Mouse (Mus musculus): ENCODE data around the gene Xirp1.

Gene Xirp1

GRCm38 (mm10) chr9:119972166-119972565, 51.2 kb downstream of the Xirp1 start:
- no peak for DNase-seq (ENCODE audit: low spot score in 2 of 2)

GRCm38 (mm10) chr9:119970763-119971656, 52.4 kb downstream of the Xirp1 start:
- no peak for DNase-seq (ENCODE audit: low spot score in 2 of 2)

GRCm38 (mm10) chr9:119970221-119970620, 53.2 kb downstream of the Xirp1 start:
- DNase-seq (ENCODE audit: low spot score in 2 of 2): peak in 1 of 2 experiments; percentile 36

- DNase-seq (ENCODE audit: low spot score in 2 of 2): no peak
These were observed 53.6 kb downstream of the Xirp1 start for GRCm38 (mm10) chr9:119969811-119970210.

- no peak for DNase-seq (ENCODE audit: low spot score in 2 of 2)
These were observed 57.0 kb downstream of the Xirp1 start for GRCm38 (mm10) chr9:119966221-119966910.

GRCm38 (mm10) chr9:119965186-119965585, 58.2 kb downstream of the Xirp1 start:
- no peak for DNase-seq (ENCODE audit: low spot score in 2 of 2)

GRCm38 (mm10) chr9:119964206-119964605, 59.2 kb downstream of the Xirp1 start:
- no peak for DNase-seq (ENCODE audit: low spot score in 2 of 2)
